Mouse (Mus musculus) stomach, embryonic 15.5 days (tissue): ENCODE results near the gene Lingo2. TPM values are rescaled to one million over a fixed set of nuclear protein-coding genes. Genes with fewer than 3 reads are reported as not detected.
A peak's percentile ranks its signal among the peaks of the same experiment; 100 is the strongest.

ENCODE experiments used
- ATAC-seq: fragments of 200-750 bp; cut with Nextera tagmentation; 2 replicates; pipeline ENCODE4 v1.8.0; 2017; ENCODE audit warnings: low read depth, moderate number of reproducible peaks, moderate TSS enrichment; ENCODE audit not compliant: insufficient read depth, low FRiP score
- H3K27ac ChIP-seq: fragments of 300-500 bp; sonication (generic); 2 replicates; pipeline ENCODE4 v1.5.1; 2015; ENCODE audit warnings: mild to moderate bottlenecking, inconsistent platforms
- H3K27me3 ChIP-seq: fragments of 300-500 bp; sonication (generic); replicated peaks from 2 replicates; pipeline ENCODE4 v1.6.1; 2015; ENCODE audit warnings: inconsistent platforms
- H3K36me3 ChIP-seq: fragments of 300-500 bp; sonication (generic); 2 replicates; pipeline ENCODE4 v1.6.1; 2015; ENCODE audit warnings: inconsistent platforms
- H3K4me1 ChIP-seq: fragments of 300-500 bp; sonication (generic); 2 replicates; pipeline ENCODE4 v1.6.1; 2015; ENCODE audit warnings: inconsistent platforms
- H3K4me2 ChIP-seq: fragments of 300-500 bp; sonication (generic); 2 replicates; pipeline ENCODE4 v1.6.1; 2015; ENCODE audit warnings: mild to moderate bottlenecking, inconsistent platforms
- H3K4me3 ChIP-seq: fragments of 300-500 bp; sonication (generic); replicated peaks from 2 replicates; pipeline ENCODE4 v1.5.1; 2015; ENCODE audit warnings: inconsistent platforms
- H3K9ac ChIP-seq: fragments of 300-500 bp; sonication (generic); 2 replicates; pipeline ENCODE4 v1.6.1; 2015; ENCODE audit warnings: inconsistent platforms
- H3K9me3 ChIP-seq: fragments of 300-500 bp; sonication (generic); 2 replicates; pipeline ENCODE4 v1.6.1; 2016; ENCODE audit warnings: inconsistent platforms
- WGBS: fragments of 180-500 bp; shearing (Covaris S2); methylation state at CpG from one replicate; pipeline ENCODE4 v1.1.7; 2015; 5-methylcytosine and 5-hydroxymethylcytosine counted together
- polyA plus RNA-seq: library from polyadenylated mRNA; unstranded; fragments of >200 nt; fragmentation: Nextera tagmentation; extraction: Ambion mirVana; gene quantifications from 2 replicates; pipeline ENCODE4 v1.2.1, GENCODE M21; 2015

The Lingo2 gene
- polyA plus RNA-seq, 1 experiment from 2014 or later = 0.46 TPM

DNA sequence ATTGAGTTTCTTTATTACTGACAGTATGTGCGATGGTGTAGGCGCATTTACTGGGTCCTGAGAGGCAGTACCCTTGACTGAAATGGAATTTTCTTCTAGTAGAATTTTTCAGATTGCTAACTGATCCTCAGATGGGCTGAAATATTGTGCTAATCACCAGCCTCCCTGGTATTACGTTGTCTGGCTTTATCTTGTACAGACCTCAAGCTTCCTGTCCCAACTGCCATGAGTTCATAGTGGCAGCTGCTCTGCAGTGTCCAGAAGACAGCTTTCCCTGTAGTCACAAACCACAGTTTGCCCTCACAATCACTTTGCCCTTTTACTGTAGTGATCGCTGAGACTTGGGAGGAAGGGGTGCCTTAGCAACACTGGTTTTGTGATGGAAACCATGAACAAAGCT, 176.5 kb downstream of the Lingo2 start:
- Histone ChIP-seq H3K9me3 (no peaks in the 10 kb centered on the region), H3K9ac (no peak overlapping the region), H3K36me3 (no peaks in the 10 kb centered on the region), H3K4me1 (no peaks in the 10 kb centered on the region), H3K4me2 (no peak overlapping the region), H3K27ac (no peak overlapping the region), H3K27me3 (no peaks in the 10 kb centered on the region), H3K4me3 (no peak overlapping the region)
- no peak for ATAC-seq
- 82% methylated on average over 4 of the region's 4 CpGs for WGBS

DNA sequence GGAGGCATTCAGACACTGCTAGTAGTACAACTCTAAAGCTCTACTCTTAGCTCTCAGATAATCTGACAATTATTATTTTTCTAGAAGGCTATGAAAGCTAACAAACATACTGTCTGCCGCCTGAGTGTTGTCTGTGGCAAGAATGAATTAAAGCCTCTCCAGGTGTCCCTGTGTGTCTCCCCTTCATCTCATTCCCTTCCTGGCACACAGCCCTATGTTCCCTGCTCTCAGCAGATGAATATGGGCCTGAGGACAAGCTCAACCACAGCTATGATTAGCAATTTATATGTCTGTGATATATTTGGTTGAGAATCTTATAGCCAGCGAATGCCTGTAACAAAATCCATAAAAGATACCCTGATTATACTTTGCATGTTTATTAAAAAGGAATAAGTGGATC, 220.9 kb downstream of the Lingo2 start:
- Histone ChIP-seq H3K36me3 (no peaks in the 10 kb centered on the region), H3K4me1 (no peaks in the 10 kb centered on the region), H3K9me3 (no peaks in the 10 kb centered on the region), H3K27ac (no peak overlapping the region), H3K4me2 (no peak overlapping the region), H3K27me3 (no peaks in the 10 kb centered on the region), H3K4me3 (no peak overlapping the region), H3K9ac (no peak overlapping the region)
- no peak for ATAC-seq
- WGBS = 47% methylated on average over 2 of the region's 2 CpGs

DNA sequence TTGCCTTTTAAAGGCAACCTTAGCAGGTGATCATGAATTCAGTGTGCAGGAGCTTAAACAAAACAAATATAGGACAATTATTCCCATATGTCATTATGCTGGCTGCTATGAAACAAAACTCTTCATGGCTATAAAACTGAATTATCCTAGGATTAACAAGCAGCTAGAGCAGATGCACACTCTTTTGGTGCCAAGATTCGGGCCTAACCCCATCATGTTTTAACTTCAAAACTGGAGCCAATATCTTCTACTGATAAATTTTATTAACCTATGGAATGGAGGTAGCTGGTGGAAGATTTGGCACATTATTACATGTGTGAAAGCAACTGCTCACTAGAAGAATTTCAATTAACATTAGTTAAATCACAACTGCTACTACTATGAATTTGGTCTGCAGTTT, 235.1 kb downstream of the Lingo2 start:
- Histone ChIP-seq H3K36me3 (no peaks in the 10 kb centered on the region), H3K9me3 (no peaks in the 10 kb centered on the region), H3K4me1 (no peaks in the 10 kb centered on the region), H3K4me2 (no peak overlapping the region), H3K27ac (no peak overlapping the region), H3K4me3 (no peak overlapping the region), H3K27me3 (no peaks in the 10 kb centered on the region), H3K9ac (no peak overlapping the region)
- ATAC-seq = no peak
- whole genome bisulfite sequencing = 63% methylated on average over 1 of the region's 1 CpGs

- Histone ChIP-seq H3K36me3 (no peaks in the 10 kb centered on the region), H3K4me1 (no peaks in the 10 kb centered on the region), H3K4me3 (no peak overlapping the region), H3K27me3 (no peaks in the 10 kb centered on the region), H3K9ac (no peak overlapping the region), H3K4me2 (no peak overlapping the region), H3K27ac (no peak overlapping the region), H3K9me3 (no peaks in the 10 kb centered on the region)
- no peak for ATAC-seq
- 76% methylated on average over 3 of the region's 3 CpGs for WGBS
Measured at GRCm38 (mm10) chr4:36698888-36699287, 252.7 kb downstream of the Lingo2 start.

DNA sequence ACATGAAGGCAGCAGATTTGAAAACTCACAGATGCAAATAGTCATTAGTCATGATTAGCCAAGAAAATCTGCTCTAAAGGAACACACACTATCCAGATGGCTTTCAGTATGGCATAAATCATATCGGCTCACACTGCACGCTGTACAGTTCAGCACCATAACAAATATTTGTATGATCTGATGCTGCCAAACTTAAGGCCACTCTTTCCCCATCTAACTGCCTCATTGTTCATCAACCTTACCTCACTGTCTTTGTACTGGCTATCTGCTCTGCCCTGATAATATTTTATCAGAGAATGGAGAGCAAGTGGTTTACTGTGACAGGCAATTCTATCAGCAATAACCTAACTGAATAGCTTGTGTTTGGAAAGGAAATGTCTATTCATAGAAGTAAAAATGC, 254.7 kb downstream of the Lingo2 start:
- H3K9me3 ChIP-seq = no peaks in the 10 kb centered on the region
- no peak overlapping the region for H3K27ac ChIP-seq
- H3K4me2 ChIP-seq = no peak overlapping the region
- no peaks in the 10 kb centered on the region for H3K36me3 ChIP-seq
- H3K9ac ChIP-seq = no peak overlapping the region
- no peak overlapping the region for H3K4me3 ChIP-seq
- no peaks in the 10 kb centered on the region for H3K27me3 ChIP-seq
- peak; percentile 35; the same call in 1 of the 2 replicates for ATAC-seq
- WGBS = 44% methylated on average over 2 of the region's 2 CpGs
- no peaks in the 10 kb centered on the region for H3K4me1 ChIP-seq

GRCm38 (mm10) chr4:36659920-36660319, 291.6 kb downstream of the Lingo2 start:
- no peaks in the 10 kb centered on the region for H3K4me1 ChIP-seq
- H3K4me3 ChIP-seq = no peak overlapping the region
- H3K9ac ChIP-seq = no peak overlapping the region
- no peaks in the 10 kb centered on the region for H3K36me3 ChIP-seq
- WGBS = 83% methylated on average over 2 of the region's 2 CpGs
- ATAC-seq = no peak
- no peaks in the 10 kb centered on the region for H3K27me3 ChIP-seq
- no peak overlapping the region for H3K4me2 ChIP-seq
- no peak overlapping the region for H3K27ac ChIP-seq
- H3K9me3 ChIP-seq = no peaks in the 10 kb centered on the region

DNA sequence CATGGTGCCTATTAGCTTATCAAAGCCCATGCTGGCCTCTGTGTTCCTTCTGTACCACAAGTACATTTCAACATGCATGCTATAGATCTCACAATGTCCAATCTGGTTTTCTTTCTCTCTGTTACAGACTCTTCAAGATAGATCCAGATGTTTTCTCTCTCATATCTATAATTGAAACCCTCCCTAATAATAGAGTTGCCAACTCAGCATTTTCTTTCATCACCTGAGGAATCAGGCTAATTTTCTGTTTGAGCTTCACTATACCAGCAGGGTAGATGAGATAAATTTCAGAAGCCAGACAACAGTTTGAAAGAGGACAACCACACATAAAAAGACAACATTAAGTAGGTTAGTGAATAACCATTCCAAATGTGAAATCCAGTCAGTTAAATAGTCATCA, 303.8 kb downstream of the Lingo2 start:
- no peak overlapping the region for H3K4me3 ChIP-seq
- no peaks in the 10 kb centered on the region for H3K4me1 ChIP-seq
- no peak for ATAC-seq
- H3K36me3 ChIP-seq = no peaks in the 10 kb centered on the region
- no peak overlapping the region for H3K4me2 ChIP-seq
- no peak overlapping the region for H3K27ac ChIP-seq
- no peaks in the 10 kb centered on the region for H3K9me3 ChIP-seq
- H3K27me3 ChIP-seq = no peaks in the 10 kb centered on the region
- H3K9ac ChIP-seq = no peak overlapping the region

- Histone ChIP-seq H3K4me3 (no peak overlapping the region), H3K9me3 (no peaks in the 10 kb centered on the region), H3K36me3 (no peaks in the 10 kb centered on the region), H3K9ac (no peak overlapping the region), H3K27me3 (no peaks in the 10 kb centered on the region), H3K4me1 (no peaks in the 10 kb centered on the region), H3K4me2 (no peak overlapping the region), H3K27ac (no peak overlapping the region)
- no peak for ATAC-seq
- 77% methylated on average over 2 of the region's 2 CpGs for WGBS
Measured at GRCm38 (mm10) chr4:36635666-36636065, 315.9 kb downstream of the Lingo2 start.

DNA sequence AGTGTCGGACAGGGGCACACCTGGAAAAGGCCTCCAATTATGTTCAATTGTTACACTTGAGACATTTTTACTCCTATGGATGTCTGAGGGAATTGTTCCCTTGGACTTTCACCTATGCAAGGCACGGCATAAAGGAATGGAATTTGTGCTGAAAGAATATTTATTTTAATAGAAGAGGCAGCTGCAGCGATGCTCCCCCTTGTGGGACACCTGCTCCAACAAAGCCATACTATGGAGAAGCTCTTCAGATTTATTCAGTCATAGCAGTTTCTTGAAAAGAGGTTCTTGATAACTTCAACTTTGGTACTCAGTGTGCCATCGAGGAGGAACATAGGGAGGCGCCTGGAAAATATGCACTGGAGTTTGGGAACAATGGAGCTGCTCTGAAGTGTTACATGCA, 374.7 kb downstream of the Lingo2 start:
- Histone ChIP-seq H3K36me3 (no peaks in the 10 kb centered on the region), H3K4me2 (no peak overlapping the region), H3K4me3 (no peak overlapping the region), H3K27ac (no peak overlapping the region), H3K9ac (no peak overlapping the region), H3K9me3 (no peaks in the 10 kb centered on the region), H3K4me1 (no peaks in the 10 kb centered on the region), H3K27me3 (no peaks in the 10 kb centered on the region)
- 78% methylated on average over 5 of the region's 5 CpGs for WGBS
- ATAC-seq = no peak

DNA sequence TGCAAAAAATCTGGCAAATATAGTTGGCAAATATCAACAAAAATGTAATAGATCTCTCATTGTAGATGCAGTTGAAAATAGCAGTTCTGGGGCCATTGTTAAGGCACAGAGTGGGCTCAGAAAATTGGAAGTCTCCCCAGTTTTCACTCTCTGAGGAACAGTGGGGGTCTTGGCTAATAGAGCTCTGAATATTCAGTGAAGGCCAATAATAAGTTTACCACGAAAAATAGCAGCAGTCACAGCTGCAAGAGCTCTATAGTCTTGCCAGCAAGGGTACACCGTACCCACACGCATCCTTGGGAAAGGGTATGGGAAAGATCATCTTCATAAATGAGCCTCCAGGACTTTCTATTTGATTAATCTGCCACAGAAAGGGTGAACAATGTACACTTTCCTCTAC, 375.3 kb downstream of the Lingo2 start:
- Histone ChIP-seq H3K27me3 (no peaks in the 10 kb centered on the region), H3K4me1 (no peaks in the 10 kb centered on the region), H3K36me3 (no peaks in the 10 kb centered on the region), H3K27ac (no peak overlapping the region), H3K9ac (no peak overlapping the region), H3K9me3 (no peaks in the 10 kb centered on the region), H3K4me2 (no peak overlapping the region), H3K4me3 (no peak overlapping the region)
- 80% methylated on average over 3 of the region's 3 CpGs for WGBS
- no peak for ATAC-seq

DNA sequence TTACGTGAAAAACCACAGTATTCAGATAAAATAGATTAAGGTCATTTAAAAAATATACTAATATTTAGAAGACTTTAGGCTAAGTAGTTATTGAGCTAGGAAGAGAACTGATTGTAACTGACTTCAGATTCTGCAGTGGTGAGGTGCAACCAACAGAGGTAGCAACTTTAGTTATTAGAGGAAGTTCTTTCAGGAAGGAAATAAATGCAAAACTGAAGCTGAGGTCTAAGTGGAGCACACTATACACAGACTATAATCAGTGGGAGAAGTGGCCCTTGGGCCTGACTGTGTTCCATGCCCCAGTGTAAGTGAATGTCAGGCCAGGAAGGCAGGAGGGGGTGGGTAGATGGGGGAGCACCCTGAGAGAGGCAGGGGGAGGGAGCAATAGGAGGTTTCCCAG, 385.0 kb downstream of the Lingo2 start:
- no peak overlapping the region for H3K27ac ChIP-seq
- ATAC-seq = no peak
- no peaks in the 10 kb centered on the region for H3K36me3 ChIP-seq
- no peak overlapping the region for H3K4me2 ChIP-seq
- H3K9me3 ChIP-seq = no peaks in the 10 kb centered on the region
- no peak overlapping the region for H3K4me3 ChIP-seq
- H3K9ac ChIP-seq = no peak overlapping the region
- no peaks in the 10 kb centered on the region for H3K4me1 ChIP-seq
- 73% methylated on average over 1 of the region's 1 CpGs for WGBS
- H3K27me3 ChIP-seq = no peaks in the 10 kb centered on the region

DNA sequence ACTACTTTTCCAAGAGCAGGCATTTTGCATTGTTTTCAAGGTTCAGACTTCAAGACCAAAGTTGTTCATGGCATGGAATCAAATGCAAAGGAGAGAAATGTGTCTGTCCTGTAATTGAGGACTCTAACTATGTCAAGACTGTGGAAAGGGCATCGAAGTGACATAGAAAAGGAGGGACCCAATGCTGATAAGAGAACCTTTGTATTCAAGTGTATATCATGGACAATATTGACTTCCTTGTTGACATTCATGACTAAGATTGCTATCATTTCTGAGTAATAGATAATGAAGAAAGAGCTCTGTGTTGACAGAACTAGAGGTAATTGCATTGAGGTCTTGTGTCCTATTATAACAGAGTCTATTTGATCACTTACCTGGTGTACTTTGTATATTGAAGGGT, 390.6 kb downstream of the Lingo2 start:
- Histone ChIP-seq H3K4me3 (no peak overlapping the region), H3K36me3 (no peaks in the 10 kb centered on the region), H3K9ac (no peak overlapping the region), H3K4me1 (no peaks in the 10 kb centered on the region), H3K27ac (no peak overlapping the region), H3K9me3 (no peaks in the 10 kb centered on the region), H3K4me2 (no peak overlapping the region), H3K27me3 (no peaks in the 10 kb centered on the region)
- ATAC-seq = no peak
- 54% methylated on average over 1 of the region's 1 CpGs for WGBS

DNA sequence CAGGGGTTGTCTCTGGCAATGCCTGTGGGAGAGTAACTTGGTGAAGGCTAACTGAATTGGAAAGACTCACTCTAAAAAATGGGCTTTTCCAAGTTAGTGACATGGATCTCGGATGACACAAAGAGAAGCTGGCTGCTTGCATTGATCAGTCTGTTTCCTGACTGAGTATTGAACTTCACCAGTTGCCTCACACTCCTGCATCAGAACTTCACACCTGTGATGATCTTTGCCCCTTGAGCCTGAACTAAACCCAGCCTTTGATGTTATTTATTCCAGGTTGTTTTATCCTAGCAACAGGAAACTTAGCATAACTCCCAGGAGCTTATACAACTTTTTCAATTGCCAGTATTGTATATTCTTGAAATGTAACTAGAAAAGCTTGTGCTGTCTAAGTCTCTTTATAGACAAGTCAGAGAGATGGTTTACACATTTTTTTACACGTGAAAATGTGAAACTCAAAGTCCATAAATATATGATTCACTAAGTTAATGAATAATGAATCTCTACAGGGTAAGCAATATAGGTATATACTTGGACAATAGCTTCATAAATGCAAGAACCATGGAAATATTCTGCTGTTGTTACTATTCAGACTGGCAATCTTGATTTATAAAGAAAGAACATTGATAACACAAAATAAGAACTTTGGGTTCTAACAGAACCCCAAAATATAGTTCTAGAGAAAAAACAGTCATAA, 410.7 kb downstream of the Lingo2 start:
- Histone ChIP-seq H3K4me1 (no peaks in the 10 kb centered on the region), H3K27ac (no peak overlapping the region), H3K27me3 (no peaks in the 10 kb centered on the region), H3K4me3 (no peak overlapping the region), H3K9ac (no peak overlapping the region), H3K36me3 (no peaks in the 10 kb centered on the region), H3K4me2 (no peak overlapping the region), H3K9me3 (no peaks in the 10 kb centered on the region)
- no peak for ATAC-seq
- WGBS = 53% methylated on average over 2 of the region's 2 CpGs
